Mouse (Mus musculus): Measurements from ENCODE around the gene Nrf1.

Gene Nrf1

GRCm38 (mm10) chr6:30175225-30175917, 127.6 kb downstream of the Nrf1 start:
- DNase-seq (ENCODE audit: low spot score): no peak

- DNase-seq (ENCODE audit: low spot score): no peak
Measured at GRCm38 (mm10) chr6:30175918-30176421, 128.2 kb downstream of the Nrf1 start.

GRCm38 (mm10) chr6:30176496-30176895, 128.7 kb downstream of the Nrf1 start:
- no peak for DNase-seq (ENCODE audit: low spot score)

- DNase-seq (ENCODE audit: low spot score): no peak
Measured at GRCm38 (mm10) chr6:30177305-30177704, 129.5 kb downstream of the Nrf1 start.

GRCm38 (mm10) chr6:30178023-30178639, 130.3 kb downstream of the Nrf1 start:
- no peak for DNase-seq (ENCODE audit: low spot score)

GRCm38 (mm10) chr6:30179046-30179445, 131.3 kb downstream of the Nrf1 start:
- no peak for DNase-seq (ENCODE audit: low spot score)

- no peak for DNase-seq (ENCODE audit: low spot score)
Measured at GRCm38 (mm10) chr6:30180321-30180720, 132.5 kb downstream of the Nrf1 start.

- no peak for DNase-seq (ENCODE audit: low spot score)
Measured at GRCm38 (mm10) chr6:30182038-30182437, 134.2 kb downstream of the Nrf1 start.

- no peak for DNase-seq (ENCODE audit: low spot score)
Measured at GRCm38 (mm10) chr6:30183624-30184023, 135.8 kb downstream of the Nrf1 start.

- DNase-seq (ENCODE audit: low spot score): no peak
Measured at GRCm38 (mm10) chr6:30195656-30196055, 147.9 kb downstream of the Nrf1 start.

GRCm38 (mm10) chr6:30196143-30196542, 148.4 kb downstream of the Nrf1 start:
- DNase-seq (ENCODE audit: low spot score): no peak

Measured in ovary, postnatal 14 days (tissue).